Mouse (Mus musculus) G1E (cell line): ENCODE results near the gene Gpc2.

Experiments used
- CTCF ChIP-seq: IDR thresholded peaks from 2 replicates; pipeline ENCODE4 v1.5.1; 2012; ENCODE audit warnings: low read depth, low read length, inconsistent platforms, mixed read lengths
- GATA1 ChIP-seq: IDR thresholded peaks from 2 replicates; pipeline ENCODE4 v1.6.1; 2012; ENCODE audit warnings: borderline replicate concordance, low read length, inconsistent platforms, mixed read lengths

- TF ChIP-seq CTCF (no peak), GATA1 (no peak)
These were observed 22.7 kb downstream of the Gpc2 start for GRCm38 (mm10) chr5:138256966-138257584.
